Mouse (Mus musculus) forebrain, postnatal 0 days (tissue): ENCODE measurements around the gene Slc37a4. TPM values are rescaled to one million over a fixed set of nuclear protein-coding genes. Genes with fewer than 3 reads are reported as not detected.
A peak's percentile ranks its signal among the peaks of the same experiment; 100 is the strongest.

ENCODE experiments used
- ATAC-seq: fragments of 200-750 bp; cut with Nextera tagmentation; 2 replicates; pipeline ENCODE4 v1.8.0; 2017; ENCODE audit warnings: mild to moderate bottlenecking, moderate library complexity
- DNase-seq: peaks from one replicate; pipeline ENCODE4 v3.0.0-alpha.2; 2015
- H3K27ac ChIP-seq: fragments of 300-500 bp; sonication (generic); 2 replicates; pipeline ENCODE4 v1.5.1; 2014; ENCODE audit warnings: low read depth, mild to moderate bottlenecking, antibody characterized with exemption, low read length, moderate library complexity, mixed read lengths
- H3K27me3 ChIP-seq: fragments of 300-500 bp; sonication (generic); 2 replicates; pipeline ENCODE4 v1.6.1; 2014; ENCODE audit warnings: mild to moderate bottlenecking, low read length, mixed read lengths; ENCODE audit not compliant: insufficient read depth
- H3K36me3 ChIP-seq: fragments of 300-500 bp; sonication (generic); 2 replicates; pipeline ENCODE4 v1.6.1; 2014; ENCODE audit warnings: mild to moderate bottlenecking, moderate library complexity; ENCODE audit not compliant: insufficient read depth
- H3K4me1 ChIP-seq: fragments of 300-500 bp; sonication (generic); 2 replicates; pipeline ENCODE4 v1.6.1; 2014; ENCODE audit warnings: antibody characterized with exemption; ENCODE audit not compliant: insufficient read depth
- H3K4me2 ChIP-seq: fragments of 300-500 bp; sonication (generic); 2 replicates; pipeline ENCODE4 v1.6.1; 2014; ENCODE audit warnings: low read depth, mild to moderate bottlenecking, moderate library complexity
- H3K4me3 ChIP-seq: fragments of 300-500 bp; sonication (generic); 2 replicates; pipeline ENCODE4 v1.5.1; 2014; ENCODE audit warnings: low read depth, low read length, mixed read lengths
- H3K9ac ChIP-seq: fragments of 300-500 bp; sonication (generic); 2 replicates; pipeline ENCODE4 v1.6.1; 2014; ENCODE audit warnings: mild to moderate bottlenecking
- H3K9me3 ChIP-seq: fragments of 300-500 bp; sonication (generic); 2 replicates; pipeline ENCODE4 v1.6.1; 2016; ENCODE audit warnings: low read length
- CTCF ChIP-seq: sonication (generic); IDR thresholded peaks from 2 replicates; pipeline ENCODE4 v1.5.1; 2016; ENCODE audit warnings: antibody characterized with exemption, control low read depth, low read depth
- whole genome bisulfite sequencing: fragments of 180-500 bp; shearing (Covaris S2); extraction: QIAGEN DNeasy Blood & Tissue Kit; methylation state at CpG from one replicate; pipeline ENCODE4 v1.1.7; 2014; 5-methylcytosine and 5-hydroxymethylcytosine counted together
- polyA plus RNA-seq: library from polyadenylated mRNA; unstranded; fragments of >200 nt; fragmentation: Nextera tagmentation; extraction: Ambion mirVana; gene quantifications from 2 replicates; pipeline ENCODE4 v1.2.1, GENCODE M21; 2015
- total RNA-seq: library from RNA; depleted of rRNA; stranded (reverse); fragments of >200 nt; gene quantifications from 2 replicates; pipeline ENCODE4 v1.2.3, GENCODE M21; 2014

Gene Slc37a4
- total and polyA plus RNA-seq, 2 experiments from 2014 or later: 39.4 to 69.5 TPM

DNA sequence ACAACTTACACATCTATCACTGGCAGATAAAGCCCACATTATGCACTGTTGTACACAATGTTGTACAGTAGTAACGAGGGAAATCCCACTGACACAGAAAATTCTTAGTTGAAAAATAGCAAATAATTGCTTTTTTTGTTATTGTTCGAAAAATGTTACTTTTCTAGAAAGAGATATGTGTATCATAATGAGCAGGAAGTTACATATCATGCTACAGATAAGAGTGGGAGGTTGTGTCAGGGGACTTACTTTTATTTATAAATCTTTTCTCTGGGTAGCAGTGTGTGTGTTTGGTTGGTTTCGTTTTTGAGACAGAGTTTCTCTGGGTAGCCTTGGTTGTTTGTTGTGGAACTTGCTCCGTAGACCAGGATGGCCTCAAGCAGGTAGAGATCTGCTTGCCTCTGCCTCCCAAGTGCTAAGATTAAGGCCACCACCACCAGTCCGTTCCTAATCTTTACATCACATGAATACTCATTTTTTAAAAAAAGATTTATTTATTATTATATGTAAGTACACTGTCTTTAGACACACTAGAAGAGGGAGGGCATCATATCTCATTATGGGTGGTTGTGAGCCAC, 18.4 kb upstream of the Slc37a4 start:
- DNase-seq (no peak), ATAC-seq (no peak)
- Histone ChIP-seq H3K36me3 (peaks cover 23% of the 10 kb centered on the region), H3K4me2 (peak overlapping the region; percentile 94), H3K9me3 (no peaks in the 10 kb centered on the region), H3K4me3 (peak overlapping the region; percentile 78), H3K9ac (peak overlapping the region; percentile 84), H3K27ac (0 out of 2 replicates have a peak overlapping the region, but pooled peaks have one; percentile 86), H3K27me3 (no peaks in the 10 kb centered on the region), H3K4me1 (peaks cover 6% of the 10 kb centered on the region)
- no peak for TF ChIP-seq CTCF
- 86% methylated on average over 5 of the region's 5 CpGs for WGBS

- WGBS: 2% methylated on average over 83 of the region's 83 CpGs
Measured at GRCm38 (mm10) chr9:44379054-44379834, 17.4 kb upstream of the Slc37a4 start, which contains the start of gene Hyou1. Gene Hyou1, plus strand, starts transcription at chr9:44379490.

GRCm38 (mm10) chr9:44379862-44380261, 16.8 kb upstream of the Slc37a4 start:
- DNase-seq (no peak), ATAC-seq (0 out of 2 replicates have a peak, but pooled peaks have one; percentile 1)
- no peak for TF ChIP-seq CTCF
- peaks cover 6% of the 10 kb centered on the region for H3K4me1 ChIP-seq
- H3K36me3 ChIP-seq: peaks cover 38% of the 10 kb centered on the region
- peak overlapping the region; percentile 84 for H3K27ac ChIP-seq
- peak overlapping the region; percentile 84 for H3K9ac ChIP-seq
- H3K9me3 ChIP-seq: no peaks in the 10 kb centered on the region
- peak overlapping the region; percentile 94 for H3K4me2 ChIP-seq
- 10% methylated on average over 15 of the region's 15 CpGs for WGBS
- peak overlapping the region; percentile 78 for H3K4me3 ChIP-seq
- H3K27me3 ChIP-seq: no peaks in the 10 kb centered on the region

More at GRCm38 (mm10) chr9:44379054-44379834, 17.4 kb upstream of the Slc37a4 start, which contains the start of gene Hyou1:
- ATAC-seq (peak; percentile 99), DNase-seq (peak; percentile 99)
- Histone ChIP-seq H3K9ac (peak within 1 kb of the TSS; percentile 84), H3K4me1 (peaks cover 6% of the 10 kb centered on the region), H3K27me3 (no peaks in the 10 kb centered on the region), H3K4me3 (peak within 1 kb of the TSS; percentile 78), H3K9me3 (no peaks in the 10 kb centered on the region), H3K4me2 (peak within 1 kb of the TSS; percentile 94), H3K27ac (peak within 1 kb of the TSS; percentile 86), H3K36me3 (peaks cover 32% of the 10 kb centered on the region)
- TF ChIP-seq CTCF: peak; percentile 66

DNA sequence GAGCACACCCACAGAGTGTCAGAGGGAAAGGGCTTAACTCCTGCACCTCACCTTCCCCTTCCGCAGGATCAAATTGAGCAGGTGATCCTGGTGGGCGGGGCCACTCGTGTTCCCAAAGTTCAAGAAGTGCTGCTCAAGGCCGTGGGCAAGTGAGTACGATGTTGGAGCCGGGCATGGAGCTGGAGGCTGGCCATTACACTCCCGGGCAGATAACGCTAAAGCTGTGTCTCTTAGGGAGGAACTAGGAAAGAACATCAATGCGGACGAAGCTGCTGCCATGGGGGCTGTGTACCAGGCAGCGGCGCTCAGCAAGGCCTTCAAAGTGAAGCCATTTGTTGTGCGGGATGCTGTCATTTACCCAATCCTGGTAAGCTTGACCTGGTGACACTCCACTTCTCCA, 12.1 kb upstream of the Slc37a4 start:
- Histone ChIP-seq H3K4me1 (peaks cover 6% of the 10 kb centered on the region), H3K4me2 (no peak overlapping the region), H3K36me3 (peaks cover 85% of the 10 kb centered on the region), H3K27ac (no peak overlapping the region), H3K9ac (no peak overlapping the region), H3K9me3 (no peaks in the 10 kb centered on the region), H3K27me3 (no peaks in the 10 kb centered on the region), H3K4me3 (no peak overlapping the region)
- DNase-seq: no peak
- TF ChIP-seq CTCF: no peak
- ATAC-seq: no peak
- WGBS: 92% methylated on average over 13 of the region's 13 CpGs

DNA sequence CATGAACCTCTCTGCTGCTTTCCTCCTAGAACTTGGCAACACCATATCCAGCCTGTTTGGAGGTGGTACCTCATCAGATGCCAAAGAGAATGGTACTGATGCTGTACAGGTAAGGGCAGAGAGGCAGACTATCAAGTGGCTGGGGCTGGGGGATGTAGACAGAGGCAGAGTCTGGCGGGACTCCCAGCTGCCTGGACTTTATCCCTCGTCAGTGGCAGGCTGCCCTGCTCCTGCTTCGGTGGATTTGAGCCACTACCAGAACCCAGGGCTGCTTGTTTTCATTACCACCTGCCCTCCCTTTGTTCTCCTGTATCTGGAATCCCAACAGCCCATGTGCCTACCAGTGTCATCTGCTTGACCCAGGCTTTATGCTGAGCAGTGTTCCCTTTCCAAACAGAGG, 9.4 kb upstream of the Slc37a4 start:
- no peak for TF ChIP-seq CTCF
- Histone ChIP-seq H3K9me3 (no peaks in the 10 kb centered on the region), H3K9ac (no peak overlapping the region), H3K4me2 (no peak overlapping the region), H3K4me3 (no peak overlapping the region), H3K27ac (no peak overlapping the region), H3K36me3 (peaks cover 88% of the 10 kb centered on the region), H3K27me3 (no peaks in the 10 kb centered on the region), H3K4me1 (no peaks in the 10 kb centered on the region)
- WGBS: 86% methylated on average over 3 of the region's 3 CpGs
- no peak for ATAC-seq
- DNase-seq: no peak

GRCm38 (mm10) chr9:44389273-44389672, 7.4 kb upstream of the Slc37a4 start:
- Histone ChIP-seq H3K9me3 (no peaks in the 10 kb centered on the region), H3K36me3 (peaks cover 68% of the 10 kb centered on the region), H3K4me1 (no peaks in the 10 kb centered on the region), H3K27ac (no peak overlapping the region), H3K27me3 (no peaks in the 10 kb centered on the region), H3K4me3 (no peak overlapping the region), H3K9ac (no peak overlapping the region), H3K4me2 (no peak overlapping the region)
- DNase-seq (peak; percentile 35), ATAC-seq (no peak)
- 54% methylated on average over 8 of the region's 8 CpGs for WGBS
- peak; percentile 78 for TF ChIP-seq CTCF

DNA sequence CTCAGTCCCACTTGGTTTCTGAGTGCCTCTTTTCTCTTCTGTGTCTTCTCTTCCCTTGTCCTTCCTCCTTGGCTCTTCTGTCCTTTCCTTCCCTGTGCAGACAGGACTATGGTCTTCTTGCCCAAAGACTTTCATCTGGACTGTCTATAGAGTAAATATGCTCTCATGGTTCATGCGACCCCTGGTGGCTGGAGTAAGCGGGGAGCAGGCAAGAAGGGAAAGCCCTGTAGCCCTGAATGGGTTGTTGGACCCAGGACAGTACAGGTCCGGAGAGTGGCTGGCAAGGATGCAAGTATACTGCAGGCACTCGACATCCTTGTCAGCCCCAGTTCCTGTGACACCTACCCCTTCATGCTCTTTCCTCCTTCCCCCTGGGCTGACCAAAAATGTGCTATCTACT, 5.2 kb upstream of the Slc37a4 start:
- H3K4me2 ChIP-seq: no peak overlapping the region
- H3K9ac ChIP-seq: no peak overlapping the region
- peak; percentile 88 for TF ChIP-seq CTCF
- no peak overlapping the region for H3K27ac ChIP-seq
- ATAC-seq: peak; percentile 59
- no peaks in the 10 kb centered on the region for H3K27me3 ChIP-seq
- H3K36me3 ChIP-seq: peaks cover 46% of the 10 kb centered on the region
- no peaks in the 10 kb centered on the region for H3K4me1 ChIP-seq
- WGBS: 34% methylated on average over 4 of the region's 4 CpGs
- peak; percentile 70 for DNase-seq
- H3K9me3 ChIP-seq: no peaks in the 10 kb centered on the region
- H3K4me3 ChIP-seq: no peak overlapping the region
